Mouse (Mus musculus) cerebellum, postnatal 14 days (tissue): Measurements from ENCODE around the gene Kif1a.
"Not testable (repeated sequence)": the region's sequence is repeated elsewhere in the genome, so short reads cannot be mapped to it uniquely, and the experiment has no call there.

Experiments
- DNase-seq, 2 experiments: peaks; one replicate each; pipeline ENCODE4 v3.0.0; 2021; ENCODE audit warnings: mixed read lengths in 2 of 2

Gene Kif1a

DNA sequence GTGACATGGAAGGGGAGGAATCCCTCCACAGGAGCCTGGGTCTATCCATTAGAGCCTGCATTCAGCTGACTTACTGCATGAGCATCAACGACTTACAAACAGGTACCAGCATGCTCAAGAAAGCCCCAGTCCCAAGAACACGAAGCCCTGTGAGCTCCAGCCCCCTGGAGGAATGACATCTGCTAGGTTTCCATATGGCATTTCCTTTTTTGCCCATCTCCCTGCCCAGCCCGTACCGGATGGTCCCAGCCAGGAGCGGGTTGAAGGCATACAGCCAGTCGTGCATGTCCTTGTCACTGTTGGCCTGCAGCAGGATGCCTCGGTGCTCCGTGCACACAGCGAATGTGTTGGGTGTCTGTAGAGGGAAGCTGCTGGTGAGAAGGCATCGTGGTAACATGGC, 83.0 kb downstream of the Kif1a start:
- peak; percentile 39 to 54 for DNase-seq

DNA sequence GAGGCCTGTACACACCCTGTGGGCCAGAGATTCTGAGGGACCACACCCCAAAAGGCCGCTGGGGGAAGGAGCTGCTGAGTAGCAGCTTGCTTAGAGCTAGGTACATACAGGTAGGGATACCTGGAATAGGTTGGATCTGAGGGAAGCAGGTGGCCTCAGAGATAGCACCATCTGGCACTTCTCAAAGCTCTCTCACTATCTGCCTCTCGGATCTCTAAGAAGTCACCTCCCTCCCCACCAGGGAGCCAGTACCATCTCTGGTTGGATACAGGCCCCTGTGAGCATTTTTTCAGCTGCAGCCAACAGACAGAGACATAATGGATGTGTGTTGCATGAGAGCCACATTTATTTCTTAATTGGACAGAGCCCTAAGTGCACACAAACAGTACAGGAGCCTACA, 86.6 kb downstream of the Kif1a start:
- peak in 1 of 2 experiments; percentile 44 for DNase-seq

DNA sequence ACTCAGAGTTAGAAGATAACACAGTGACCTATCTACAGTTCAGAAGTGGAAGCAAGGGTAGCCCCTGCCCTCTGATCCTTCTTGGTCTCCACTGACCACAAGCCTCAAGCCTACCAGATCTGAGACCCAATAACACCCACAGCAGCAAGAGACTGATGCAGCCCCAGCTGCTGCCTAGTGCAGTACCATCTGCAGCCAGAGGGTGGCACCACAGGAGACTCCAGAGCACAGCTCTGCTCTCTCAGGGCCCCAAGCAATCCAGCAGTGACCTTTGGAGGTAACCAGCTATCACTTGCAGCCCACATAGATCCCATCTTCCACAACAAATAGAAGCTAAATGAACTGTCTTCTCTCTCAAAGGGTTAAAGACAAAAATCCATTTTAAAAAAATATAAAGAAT, 87.3 kb downstream of the Kif1a start:
- DNase-seq: peak; percentile 80 to 92

DNA sequence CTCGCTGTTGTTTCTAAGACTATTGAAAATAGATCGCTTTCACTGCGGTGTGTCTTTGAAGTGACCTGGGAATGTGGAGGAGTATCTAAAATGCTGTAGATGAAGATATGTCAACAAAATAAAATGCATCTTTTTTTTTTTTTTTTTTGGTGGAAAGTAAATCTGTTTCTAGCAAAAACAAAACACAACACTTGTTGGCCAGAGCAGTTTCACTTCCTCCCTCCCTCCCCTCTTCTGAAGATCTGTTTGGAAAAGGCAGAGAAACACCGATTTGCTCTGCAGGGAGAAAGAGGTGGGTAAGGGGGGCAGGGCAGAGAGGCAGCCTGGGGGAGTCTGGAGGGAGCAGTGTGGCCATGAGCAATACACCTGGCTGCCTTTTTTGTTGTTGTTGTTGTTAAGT, 88.4 kb downstream of the Kif1a start:
- no peak for DNase-seq

DNA sequence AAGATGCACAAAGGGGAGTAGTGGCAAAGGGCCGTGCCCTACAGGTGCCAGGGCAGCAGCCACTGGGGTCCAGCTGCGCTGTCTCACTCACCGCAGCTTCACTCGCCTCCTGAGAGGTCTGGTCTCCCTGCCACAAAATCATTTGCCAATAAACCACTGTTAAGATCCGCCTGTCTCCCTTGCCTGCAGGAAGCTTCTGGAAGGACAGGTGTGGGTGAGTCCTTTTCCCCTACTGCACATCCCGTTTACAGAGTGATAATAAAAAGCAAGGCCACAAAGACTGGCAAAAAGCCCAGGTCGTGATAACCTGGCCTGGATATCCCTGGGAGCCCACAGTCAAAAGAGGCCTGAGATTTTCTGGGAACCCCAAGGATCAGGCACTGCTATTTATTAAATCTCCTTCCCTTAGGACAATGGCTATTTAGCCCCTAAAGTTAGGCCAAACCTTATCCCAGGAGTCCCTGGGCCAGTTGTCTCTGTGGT, 89.6 kb downstream of the Kif1a start:
- DNase-seq: no peak

DNA sequence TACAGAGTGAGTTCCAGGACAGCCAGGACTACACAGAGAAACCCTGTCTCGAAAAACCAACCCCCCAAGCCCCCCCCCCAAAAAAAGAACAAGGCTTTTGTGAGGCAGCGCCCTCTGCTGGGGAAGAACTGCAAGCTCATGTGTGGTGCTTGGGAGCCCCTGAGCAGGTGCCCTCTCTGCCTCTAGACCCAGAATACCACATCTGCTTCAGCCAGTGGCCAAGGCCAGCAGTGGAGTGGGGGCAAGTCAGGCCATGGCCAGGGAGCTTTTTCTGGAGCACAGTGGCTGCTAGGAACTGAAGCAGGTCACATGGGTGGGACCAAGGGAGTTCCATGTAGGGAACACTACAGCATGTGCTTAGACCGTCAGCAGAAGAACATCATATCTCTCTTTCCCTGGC, 91.0 kb downstream of the Kif1a start:
- peak in 1 of 2 experiments; percentile 64 for DNase-seq

DNA sequence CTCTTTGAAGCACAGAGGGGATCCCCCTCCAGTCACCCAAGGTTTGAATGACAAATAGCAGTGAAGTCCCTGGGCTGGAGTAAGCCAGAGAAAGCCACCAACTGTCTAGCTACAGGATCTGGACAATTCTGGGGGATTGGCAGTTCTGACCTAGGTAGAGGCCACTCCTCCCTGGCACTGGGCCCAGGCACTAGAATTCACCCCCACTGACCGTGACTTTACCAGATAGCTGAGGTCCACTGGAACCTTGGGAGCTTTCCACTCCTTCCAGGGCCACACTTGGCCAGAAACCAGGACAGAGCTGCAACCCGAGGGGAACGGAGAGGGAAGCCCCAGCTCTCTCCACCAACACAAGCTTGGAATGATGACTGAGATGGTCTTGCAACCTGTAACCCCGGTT, 92.6 kb downstream of the Kif1a start:
- peak in 1 of 2 experiments; percentile 57 for DNase-seq

DNA sequence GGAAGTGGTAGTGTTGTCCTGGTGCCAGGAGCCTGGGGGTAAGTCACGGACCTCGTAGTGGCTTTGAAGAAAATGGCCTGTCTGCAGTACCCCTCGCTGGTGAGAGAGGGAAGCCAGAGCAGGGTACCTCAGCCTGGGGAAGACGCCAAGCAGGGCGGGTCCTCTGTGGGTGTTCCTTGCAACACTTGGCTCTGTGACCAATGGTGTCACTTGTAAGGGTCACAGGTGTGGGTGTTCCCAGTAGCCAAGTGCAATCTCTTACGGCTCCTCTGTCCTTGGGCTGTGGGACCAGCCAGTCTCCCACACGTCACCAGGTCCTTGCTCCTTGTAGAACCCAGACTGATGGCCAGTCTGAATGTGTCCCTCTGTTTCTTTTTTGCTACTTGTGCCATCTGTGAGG, 95.7 kb downstream of the Kif1a start, which contains the start of gene Aqp12:
Aqp12 (plus strand) TSS at position 274 of the 400 bp plus-strand sequence.
- DNase-seq: no peak

DNA sequence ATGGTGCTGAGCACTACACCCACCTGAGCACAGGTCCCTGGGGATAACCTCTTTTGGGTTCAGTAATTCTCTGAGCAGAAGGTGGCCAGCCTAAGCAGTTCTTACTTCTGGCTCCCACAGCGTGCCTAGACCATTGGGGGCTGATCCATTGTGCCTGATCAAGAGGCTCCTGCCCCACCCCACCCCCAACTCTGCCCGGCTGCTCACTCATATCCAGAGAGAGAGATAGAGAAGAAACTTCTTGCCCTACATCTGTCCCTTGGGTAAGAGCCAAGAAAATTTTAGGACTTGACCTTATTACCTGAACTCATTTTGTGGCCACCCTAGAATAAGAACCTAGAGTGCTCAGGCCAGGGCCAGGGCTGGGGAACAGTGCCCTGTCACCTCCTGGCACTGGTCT, 108.9 kb downstream of the Kif1a start:
- DNase-seq: no peak

DNA sequence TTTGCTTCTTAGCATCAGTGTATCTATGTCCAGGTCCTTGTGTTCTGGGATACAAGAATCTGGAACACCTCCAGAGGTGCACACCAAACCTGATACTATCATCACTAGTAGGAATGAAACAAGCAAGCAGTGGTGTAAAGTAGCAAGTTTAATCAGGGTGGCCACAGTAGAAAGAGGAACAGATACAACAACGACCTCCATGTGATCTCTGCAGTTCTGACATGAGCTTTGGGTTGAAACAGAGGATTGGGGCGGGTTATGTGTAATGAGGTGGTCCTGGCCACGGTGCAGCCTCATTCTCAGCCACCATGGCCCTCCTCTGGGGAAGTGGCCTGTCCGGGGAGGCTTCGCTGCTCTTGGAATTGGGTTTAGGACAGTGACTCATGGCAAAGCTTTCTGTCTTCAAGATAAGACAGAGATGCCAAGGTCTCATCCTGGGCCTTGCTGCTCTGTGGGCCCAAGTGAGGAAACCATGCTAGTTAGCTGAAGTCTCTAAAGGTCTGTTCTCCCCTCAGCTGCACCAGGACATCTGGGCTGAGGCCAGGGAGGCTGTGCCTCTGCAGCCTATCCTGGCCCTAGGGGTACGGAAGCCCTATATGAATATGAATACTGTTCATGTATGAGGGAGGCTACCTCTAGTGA, 109.4 kb downstream of the Kif1a start:
- no peak for DNase-seq

DNA sequence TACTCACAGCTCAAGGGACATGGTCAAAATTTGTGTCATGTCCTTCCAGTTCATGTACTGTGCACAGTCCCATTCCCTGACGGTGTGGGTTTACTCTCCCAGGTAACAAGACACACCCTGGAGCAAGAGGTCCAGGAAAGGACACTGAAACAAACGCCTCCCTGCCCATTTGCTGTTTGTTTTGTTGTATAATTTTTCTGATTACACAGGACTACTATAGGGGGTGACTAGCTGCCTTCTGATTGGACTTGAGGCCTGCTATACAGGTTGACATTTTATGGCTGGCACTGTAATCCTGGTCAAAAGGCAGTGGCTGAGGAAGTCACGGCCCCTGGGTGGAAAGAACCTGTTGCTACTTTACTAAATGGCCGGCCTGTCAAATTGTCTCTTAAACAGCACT, 111.9 kb downstream of the Kif1a start:
- no peak for DNase-seq

DNA sequence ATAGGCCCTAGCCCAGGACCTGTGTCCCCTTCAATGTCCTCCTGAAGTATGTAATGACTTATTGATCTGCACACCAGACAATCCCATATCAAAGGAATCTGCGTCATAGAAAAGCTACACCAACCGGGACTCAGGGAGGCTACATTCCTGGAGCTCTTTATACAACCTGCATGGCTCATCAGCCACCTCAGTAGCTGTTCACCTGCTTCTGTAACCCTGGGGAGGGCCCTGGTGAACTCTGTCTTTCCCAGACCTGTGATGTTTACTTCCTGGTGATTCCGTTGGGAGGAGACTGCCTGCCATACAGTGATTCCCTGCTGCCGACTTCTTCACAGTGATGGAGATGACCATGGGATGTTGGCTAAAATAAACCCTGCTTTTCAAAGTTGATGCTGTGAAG, 112.9 kb downstream of the Kif1a start:
- no peak for DNase-seq

DNA sequence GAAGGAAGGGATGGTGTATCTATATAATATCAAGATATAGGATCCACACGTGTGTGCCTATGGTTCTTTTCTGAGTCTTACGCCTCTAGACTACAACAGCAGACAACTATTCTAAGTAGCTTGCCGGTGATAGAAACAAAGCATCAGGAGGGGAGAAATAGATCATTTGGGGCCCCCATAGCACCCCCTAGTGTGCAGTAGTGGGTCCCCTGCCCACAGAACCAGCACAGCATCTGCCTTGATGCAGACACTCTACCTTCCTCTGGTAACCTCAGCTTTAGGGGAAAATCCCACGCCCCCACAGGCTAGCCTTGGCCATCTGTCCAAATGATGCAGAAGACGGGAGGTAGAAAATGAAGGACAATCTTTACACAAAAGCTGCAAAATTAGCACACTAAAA, 116.8 kb downstream of the Kif1a start:
- no peak for DNase-seq

DNA sequence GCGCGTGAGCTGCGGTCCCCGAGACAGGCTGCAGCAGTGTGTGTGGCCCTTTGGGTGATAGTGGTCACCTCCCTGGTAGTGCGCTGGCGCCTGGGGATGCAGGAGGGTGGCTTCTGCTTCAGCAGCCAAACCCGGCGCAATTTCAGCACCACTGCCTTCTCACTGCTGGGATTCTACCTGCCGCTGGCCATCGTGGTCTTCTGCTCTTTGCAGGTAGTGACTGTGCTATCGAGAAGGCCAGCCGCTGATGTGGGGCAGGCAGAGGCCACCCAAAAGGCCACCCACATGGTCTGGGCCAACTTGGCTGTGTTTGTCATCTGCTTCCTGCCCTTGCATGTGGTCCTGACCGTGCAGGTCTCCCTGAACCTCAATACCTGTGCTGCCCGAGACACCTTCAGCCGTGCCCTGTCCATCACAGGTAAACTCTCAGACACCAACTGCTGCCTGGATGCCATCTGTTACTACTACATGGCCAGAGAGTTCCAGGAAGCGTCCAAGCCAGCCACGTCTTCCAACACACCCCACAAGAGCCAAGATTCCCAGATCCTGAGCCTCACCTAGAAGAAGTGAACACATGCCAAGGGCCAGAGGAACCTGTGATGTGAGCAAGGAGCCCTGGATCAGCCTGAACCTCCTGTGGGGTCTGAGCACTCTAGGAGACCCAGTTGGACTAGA, 118.7 kb downstream of the Kif1a start:
- DNase-seq: peak; percentile 44 to 59

DNA sequence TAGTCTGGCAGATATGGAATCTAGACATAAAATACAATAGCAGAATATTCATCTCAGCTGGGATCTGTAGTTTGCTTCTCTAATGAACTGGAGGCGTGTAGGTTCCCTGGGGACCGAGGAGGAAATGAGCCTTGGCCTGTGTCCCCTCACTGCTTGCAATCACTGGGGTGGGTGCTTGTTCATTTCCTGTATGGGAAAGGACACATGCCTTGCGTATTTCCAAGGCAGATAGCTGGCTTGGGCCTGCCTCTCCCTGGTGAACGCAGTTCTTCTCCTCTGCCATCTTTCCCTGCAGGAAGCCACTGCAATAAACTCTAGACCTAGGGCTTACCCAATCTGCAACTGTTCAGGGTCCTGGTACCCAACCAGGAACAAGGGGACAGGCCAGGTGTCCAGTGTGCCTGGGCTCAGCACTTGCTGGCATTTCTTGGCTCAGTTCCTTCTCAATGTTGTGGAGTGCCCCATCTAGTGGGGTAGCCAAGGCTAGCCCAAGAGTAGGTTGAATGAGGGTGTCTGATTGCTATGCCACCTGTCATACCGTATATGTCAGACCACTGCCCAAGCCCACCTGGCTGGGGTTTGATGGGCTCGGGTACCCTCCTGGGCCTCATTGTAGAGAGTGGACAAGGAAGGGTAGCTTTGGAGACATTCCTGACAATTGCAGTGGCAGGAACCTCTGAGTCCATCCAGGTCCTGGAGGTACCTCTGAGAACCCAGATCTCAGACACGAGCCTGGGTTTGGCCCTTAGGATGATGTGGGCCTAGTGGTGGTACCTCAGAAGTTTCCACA, 120.5 kb downstream of the Kif1a start:
- no peak for DNase-seq

DNA sequence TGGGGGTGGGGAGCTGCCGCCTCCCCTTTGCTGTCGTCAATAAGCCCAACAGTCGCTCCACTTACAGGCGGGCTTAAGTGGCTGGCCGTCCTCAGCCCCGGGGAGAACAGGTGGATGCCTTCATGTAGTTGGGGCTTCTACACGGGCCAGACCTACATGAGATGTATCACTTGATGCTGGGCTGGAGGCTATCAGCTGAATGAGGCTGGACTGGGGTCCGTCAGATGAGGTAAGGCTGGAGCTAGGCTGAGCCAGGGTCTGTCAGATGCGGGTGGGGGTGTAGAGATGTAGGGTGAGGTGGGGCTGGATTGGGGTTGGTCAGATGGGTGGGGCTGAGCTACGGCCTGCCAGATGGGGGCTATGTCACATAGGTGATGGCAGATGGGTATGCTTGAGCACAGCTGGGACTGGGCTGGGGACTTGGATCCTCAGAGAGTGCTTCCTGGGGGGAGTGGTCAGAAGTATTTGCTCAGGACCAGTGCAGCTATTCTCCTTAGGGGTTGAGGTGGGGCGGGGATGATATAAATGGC, 122.6 kb downstream of the Kif1a start:
- DNase-seq: no peak

DNA sequence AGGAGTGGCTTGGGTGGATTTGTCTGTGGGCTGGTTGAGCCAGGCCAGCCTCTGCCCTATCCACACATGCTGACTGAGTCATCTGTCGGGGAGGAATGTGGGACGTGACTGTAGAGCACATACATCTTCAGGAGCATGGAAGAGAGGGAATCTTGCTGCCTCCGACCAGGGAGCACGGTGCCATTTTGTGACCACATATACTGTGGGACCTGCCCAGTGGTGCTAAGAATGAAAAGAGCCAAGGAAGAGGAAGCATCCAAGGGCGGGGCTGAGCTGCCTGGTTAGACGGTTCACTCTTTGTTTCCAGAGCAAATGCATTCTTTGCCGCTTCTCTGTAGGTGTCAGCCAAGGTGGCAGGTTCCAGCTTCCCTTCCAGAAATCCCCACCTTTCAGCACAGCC, 123.1 kb downstream of the Kif1a start:
- DNase-seq: no peak

DNA sequence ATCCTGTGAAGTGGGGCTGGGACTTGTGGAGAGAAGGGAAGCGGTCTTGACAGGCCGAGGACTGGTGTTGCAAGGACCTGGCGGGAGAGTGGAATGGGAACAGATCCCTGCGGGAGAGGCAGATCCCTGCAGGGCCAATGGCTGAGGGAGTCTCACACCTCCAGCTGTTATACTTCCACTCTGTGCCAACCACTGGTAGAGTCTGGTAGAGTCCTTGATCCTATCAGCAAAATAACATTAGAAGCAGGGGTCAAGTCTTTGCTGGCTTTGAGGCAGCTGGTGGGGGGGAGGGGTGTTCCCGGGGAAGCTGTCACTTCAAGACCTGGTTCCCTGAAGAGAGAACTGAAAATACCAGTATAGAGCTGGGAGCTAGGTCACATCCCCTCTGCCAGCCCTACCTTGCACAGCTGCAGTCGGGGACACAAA, 125.6 kb downstream of the Kif1a start:
- peak in 1 of 2 experiments; percentile 28 for DNase-seq

DNA sequence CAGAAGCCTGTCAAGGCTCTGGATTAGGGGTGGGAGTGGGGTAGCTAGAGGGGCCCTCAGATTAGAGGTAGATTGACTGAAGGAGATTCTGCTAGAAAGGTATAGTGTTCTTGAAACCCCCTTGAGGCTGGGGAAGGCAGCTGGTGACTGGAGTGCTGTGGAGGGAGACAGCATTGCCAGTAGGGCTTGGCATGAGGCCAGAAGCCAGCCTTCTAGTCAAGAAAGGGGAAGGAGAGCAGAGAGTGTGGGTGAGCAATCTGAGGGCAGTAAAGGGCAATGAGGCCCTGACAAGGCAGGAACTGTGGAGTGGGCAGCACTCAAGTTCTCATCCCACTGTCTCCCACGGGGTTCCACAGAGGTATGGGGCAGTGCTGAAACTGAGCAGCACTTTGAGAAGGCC, 128.9 kb downstream of the Kif1a start:
- peak; percentile 34 to 69 for DNase-seq

DNA sequence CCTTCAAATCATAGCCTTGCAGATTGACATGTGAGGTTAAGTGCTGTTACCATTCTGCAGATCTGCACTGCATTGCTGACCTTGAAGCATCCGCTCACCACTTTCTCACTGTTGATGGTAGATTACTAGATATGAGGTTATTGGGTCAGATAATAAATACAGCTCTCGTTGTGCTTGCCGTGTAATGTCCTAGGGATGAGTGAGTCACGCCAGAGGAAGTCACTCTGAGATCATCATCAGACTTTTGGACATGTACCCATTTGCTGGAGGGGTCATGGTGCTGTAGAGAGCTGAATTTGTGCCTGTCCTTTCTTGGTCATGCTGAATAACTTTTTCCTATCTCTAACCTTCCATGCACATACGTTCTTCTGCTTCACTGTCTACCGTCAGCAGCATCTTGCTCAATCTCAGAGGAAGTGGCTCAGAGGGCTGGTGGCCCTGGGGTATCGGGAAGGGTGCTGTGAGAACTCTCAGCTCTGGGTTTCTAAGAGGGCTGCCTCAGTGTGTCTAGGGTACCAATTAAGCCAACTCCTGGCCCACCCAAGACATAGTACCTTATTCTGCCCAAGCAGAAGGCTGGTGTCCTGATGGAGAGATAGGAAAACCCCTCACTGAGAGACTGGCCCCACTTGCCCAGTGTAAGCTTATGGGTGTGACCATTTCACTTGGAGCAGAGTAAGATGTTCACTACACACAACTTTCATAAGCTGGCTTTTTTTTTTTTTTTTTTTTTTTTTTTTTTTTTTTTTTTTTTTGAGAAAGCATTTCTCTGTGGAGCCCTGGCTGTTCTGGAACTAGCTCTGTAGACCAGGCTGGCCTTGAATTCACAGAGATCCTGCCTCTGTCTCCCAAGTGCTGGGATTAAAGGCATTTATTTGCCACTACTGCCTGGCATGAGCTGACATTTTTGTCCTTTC, 129.6 kb downstream of the Kif1a start:
- DNase-seq: no peak

DNA sequence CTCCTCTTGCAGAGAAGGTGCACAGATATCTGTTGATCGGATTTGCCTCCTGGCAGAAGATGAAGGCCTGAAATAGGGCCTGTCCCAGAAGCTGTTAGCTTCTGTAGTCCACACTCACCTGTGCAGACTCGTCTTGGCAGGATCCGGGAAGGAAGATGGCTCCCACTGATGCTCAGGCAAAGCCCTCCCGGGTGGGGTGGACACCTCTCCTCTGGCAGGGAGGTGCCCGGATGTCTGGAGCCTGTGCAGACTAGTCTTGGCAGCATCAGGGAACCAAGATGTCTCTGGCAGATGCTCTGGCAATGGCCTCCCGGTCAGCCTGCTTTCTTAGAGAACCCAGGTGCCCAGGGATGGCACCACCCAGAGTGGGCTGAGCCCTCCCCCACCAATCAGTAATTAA, 131.0 kb downstream of the Kif1a start:
- DNase-seq: not testable (repeated sequence)
